Mouse (Mus musculus) naive thymus-derived CD4-positive, alpha-beta T cell, adult 2 months (primary cell): ENCODE measurements around the gene Cd320.
A peak's percentile ranks its signal among the peaks of the same experiment; 100 is the strongest.
"Not testable (repeated sequence)": the region's sequence is repeated elsewhere in the genome, so short reads cannot be mapped to it uniquely, and the experiment has no call there.

Experiments
- DNase-seq: peaks from one replicate; pipeline ENCODE4 v3.0.0-alpha.2; 2011; ENCODE audit warnings: low read depth

The Cd320 gene

GRCm38 (mm10) chr17:33842966-33843795 lies at the start of gene Cd320:
Gene Cd320 (plus strand): TSS chr17:33843091.
- DNase-seq: peak; percentile 96

- no peak for DNase-seq
Measured at GRCm38 (mm10) chr17:33798306-33798705, 44.6 kb upstream of the Cd320 start.

GRCm38 (mm10) chr17:33799277-33799676 lies 43.6 kb upstream of the Cd320 start:
- no peak for DNase-seq

- peak; percentile 65 for DNase-seq
Measured at GRCm38 (mm10) chr17:33802221-33802620, 40.7 kb upstream of the Cd320 start.

- no peak for DNase-seq
Measured at GRCm38 (mm10) chr17:33804205-33804604, 38.7 kb upstream of the Cd320 start.

- no peak for DNase-seq
Measured at GRCm38 (mm10) chr17:33804745-33805144, 38.1 kb upstream of the Cd320 start.

GRCm38 (mm10) chr17:33807181-33807888 lies 35.6 kb upstream of the Cd320 start:
- DNase-seq: no peak

- DNase-seq: no peak
Measured at GRCm38 (mm10) chr17:33808192-33808591, 34.7 kb upstream of the Cd320 start.

- DNase-seq: peak; percentile 94
Measured at GRCm38 (mm10) chr17:33810334-33811141, 32.4 kb upstream of the Cd320 start, which contains the start of gene Kank3. Gene Kank3 (plus strand): TSS chr17:33810519.

- no peak for DNase-seq
Measured at GRCm38 (mm10) chr17:33811142-33811516, 31.8 kb upstream of the Cd320 start.

- no peak for DNase-seq
Measured at GRCm38 (mm10) chr17:33812475-33812874, 30.4 kb upstream of the Cd320 start.

GRCm38 (mm10) chr17:33812990-33813389 lies 29.9 kb upstream of the Cd320 start:
- no peak for DNase-seq

GRCm38 (mm10) chr17:33815399-33815798 lies 27.5 kb upstream of the Cd320 start:
- no peak for DNase-seq

- no peak for DNase-seq
Measured at GRCm38 (mm10) chr17:33816612-33817011, 26.3 kb upstream of the Cd320 start.

- peak; percentile 89 for DNase-seq
Measured at GRCm38 (mm10) chr17:33817184-33817968, 25.5 kb upstream of the Cd320 start.

GRCm38 (mm10) chr17:33817969-33818643 lies 24.8 kb upstream of the Cd320 start:
- no peak for DNase-seq

GRCm38 (mm10) chr17:33822436-33822959 lies 20.4 kb upstream of the Cd320 start:
- no peak for DNase-seq

- not testable (repeated sequence) for DNase-seq
Measured at GRCm38 (mm10) chr17:33823171-33823570, 19.7 kb upstream of the Cd320 start.

- DNase-seq: peak; percentile 100
Measured at GRCm38 (mm10) chr17:33824084-33824996, 18.6 kb upstream of the Cd320 start, which contains the start of the genes Rps28 and Ndufa7. Gene Rps28 (minus strand): TSS chr17:33824562. Gene Ndufa7 (plus strand): TSS chr17:33824572.

GRCm38 (mm10) chr17:33824997-33825330 lies 17.9 kb upstream of the Cd320 start:
- DNase-seq: not testable (repeated sequence)
